Mouse (Mus musculus): Measurements from ENCODE around the gene Thbs3.

Thbs3 gene

DNA sequence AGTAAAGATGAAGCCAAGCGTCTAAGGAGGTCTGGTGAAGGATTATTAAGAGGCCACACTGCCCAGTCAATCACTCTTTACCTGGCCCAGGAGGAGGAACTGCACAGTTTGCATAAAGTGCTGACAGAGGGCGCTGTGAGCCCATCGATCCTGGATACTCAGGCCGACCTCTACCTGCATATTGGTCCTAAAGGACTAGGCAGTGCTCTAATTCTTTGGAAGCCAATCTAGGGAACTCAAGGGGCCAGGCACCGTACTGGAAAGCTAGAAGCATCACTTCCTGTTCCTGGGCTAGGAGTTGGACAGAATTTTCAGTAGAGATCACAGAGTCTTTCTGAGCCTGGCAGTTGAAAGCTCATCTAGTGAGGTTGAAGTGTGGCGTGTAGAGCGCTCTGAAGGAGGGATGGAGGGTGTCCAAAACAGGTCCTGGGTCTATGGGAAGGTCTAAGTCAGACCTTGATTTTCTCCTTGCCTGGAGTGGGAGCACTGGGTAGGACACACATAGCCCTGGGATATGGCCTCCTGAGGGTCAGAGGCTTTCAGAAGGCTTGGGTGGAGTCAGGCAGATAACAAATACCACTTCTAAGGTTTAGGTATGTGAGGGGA is 35.6 kb downstream of the Thbs3 start:
- no peak for ATAC-seq (ENCODE audit: low TSS enrichment)

DNA sequence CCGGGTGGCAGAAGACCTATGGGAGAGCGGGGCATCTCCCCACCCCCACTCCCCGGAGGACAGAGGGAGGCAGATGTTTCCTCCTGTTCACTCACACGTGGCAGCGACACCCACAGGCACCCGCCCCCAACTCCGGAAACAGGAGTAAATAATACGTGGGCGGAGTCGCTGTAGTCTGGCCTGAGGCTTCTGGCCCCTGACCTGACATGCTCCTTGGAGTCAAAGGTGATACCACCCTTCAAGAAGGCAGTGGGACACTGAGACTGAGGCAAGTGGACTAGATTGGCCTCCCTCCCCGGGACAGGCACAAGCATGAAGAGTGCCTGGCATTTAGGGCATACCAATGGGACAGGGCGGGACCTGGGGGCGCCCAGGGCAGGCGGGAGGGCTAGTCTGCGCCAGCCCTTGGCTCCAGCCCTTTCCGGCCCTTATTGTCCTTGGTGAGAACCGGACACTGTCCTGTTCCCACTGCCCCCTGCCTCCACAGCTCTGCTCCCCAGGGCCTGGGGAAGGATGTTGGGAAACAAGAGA is 36.5 kb downstream of the Thbs3 start:
- ATAC-seq (ENCODE audit: low TSS enrichment), result no peak

DNA sequence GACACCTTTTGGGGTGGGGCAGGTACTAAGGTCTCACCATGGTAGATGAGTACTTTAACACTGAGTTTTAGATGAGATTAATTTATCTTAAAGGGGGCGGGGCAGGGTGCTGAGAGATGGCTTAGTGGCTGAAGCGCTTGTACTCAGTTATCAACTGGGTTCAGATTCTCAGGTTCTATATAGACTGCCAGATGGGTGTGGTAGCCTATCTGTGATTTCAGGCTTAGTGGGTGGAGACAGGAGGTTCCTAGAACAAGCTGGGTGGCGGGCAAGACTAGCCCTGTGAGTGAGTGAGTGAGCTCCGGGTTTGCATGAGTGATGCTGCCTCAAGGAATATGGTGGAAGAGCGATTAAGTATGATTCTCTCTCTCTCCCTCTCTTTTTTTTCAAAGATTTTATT is 40.0 kb downstream of the Thbs3 start:
- ATAC-seq (ENCODE audit: low TSS enrichment), result no peak

DNA sequence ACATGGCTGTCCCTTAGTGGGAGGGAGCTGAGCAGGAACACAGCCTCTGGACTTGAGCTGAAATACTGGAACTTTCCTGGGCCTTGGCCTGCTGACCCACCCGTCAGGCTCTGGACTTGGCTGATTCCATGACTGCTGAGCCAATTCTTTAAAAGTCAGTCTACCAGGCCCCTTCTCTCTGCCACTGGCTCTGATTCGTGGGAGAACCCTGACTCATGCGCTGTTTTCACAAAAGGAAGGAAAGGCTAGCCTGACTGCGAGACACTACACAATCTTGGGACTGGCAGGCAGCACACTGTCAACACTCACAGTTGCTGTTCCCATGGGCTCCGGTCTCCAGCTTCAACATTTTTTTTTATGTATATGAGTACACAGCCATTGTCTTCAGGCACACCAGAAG is 41.2 kb downstream of the Thbs3 start:
- ATAC-seq (ENCODE audit: low TSS enrichment), result no peak

DNA sequence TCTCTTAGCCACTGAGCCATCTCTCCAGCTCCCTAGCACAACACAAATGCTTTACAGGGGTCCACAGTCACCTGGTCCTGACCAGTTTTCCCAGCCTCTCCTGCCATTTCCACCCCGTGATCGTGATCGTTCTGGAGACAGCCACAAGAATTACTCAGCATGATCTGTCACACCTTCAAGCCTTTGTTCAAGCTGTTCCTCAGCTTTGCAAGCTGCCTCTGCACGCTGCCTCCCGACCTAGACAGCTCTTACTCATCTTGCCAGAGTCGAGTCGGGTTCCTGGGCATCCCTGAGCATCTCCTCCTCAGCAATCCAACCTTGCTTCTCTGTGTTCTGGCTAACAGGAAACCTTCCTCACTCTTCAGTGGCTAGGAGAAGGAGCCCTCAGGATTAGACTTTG is 44.1 kb downstream of the Thbs3 start, which contains the start of gene Dpm3:
TSS of gene Dpm3 (plus strand) at position 283 of the 400 bp plus-strand sequence.
- peak; percentile 75 for ATAC-seq (ENCODE audit: low TSS enrichment)

DNA sequence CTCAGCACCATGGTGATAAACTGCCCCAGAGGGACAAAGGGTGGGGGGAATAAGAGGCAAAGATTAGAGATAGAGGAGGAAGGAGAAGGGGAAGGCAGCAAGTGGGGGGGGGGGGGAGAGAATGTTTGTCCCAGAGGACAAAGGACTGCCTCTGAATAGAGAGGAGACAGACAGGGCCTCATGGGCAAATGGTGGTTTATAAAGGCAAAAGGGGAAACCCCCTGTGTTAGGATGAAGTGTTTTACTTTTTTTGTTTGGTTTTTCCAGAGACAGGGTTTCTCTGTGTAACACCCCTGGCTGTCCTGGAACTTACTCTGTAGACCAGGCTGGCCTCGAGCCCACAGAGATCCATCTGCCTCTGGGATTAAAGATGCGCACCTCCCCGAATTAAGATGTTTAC is 45.2 kb downstream of the Thbs3 start:
- ATAC-seq (ENCODE audit: low TSS enrichment), result no peak

DNA sequence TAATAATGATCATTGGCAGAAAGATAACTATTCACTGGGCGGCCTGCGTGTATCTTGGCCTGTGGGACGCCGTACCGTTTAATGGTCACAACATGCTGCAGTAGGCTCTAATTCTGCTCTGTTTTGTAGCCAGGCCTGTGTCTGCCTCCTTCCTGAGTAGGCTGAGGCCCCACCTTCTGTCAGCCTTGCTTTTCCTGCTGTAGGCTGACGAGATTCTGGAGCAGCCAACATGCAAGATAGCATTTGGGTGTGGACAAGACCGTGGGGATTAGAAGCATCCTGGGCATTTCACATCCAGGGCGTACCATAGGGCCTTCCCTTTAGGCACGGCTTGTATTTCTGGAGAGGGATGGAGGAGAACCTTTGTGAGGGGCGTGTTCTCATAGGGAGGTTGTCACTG is 47.4 kb downstream of the Thbs3 start:
- peak; percentile 38; the same call in 1 of the 2 replicates for ATAC-seq (ENCODE audit: low TSS enrichment)

DNA sequence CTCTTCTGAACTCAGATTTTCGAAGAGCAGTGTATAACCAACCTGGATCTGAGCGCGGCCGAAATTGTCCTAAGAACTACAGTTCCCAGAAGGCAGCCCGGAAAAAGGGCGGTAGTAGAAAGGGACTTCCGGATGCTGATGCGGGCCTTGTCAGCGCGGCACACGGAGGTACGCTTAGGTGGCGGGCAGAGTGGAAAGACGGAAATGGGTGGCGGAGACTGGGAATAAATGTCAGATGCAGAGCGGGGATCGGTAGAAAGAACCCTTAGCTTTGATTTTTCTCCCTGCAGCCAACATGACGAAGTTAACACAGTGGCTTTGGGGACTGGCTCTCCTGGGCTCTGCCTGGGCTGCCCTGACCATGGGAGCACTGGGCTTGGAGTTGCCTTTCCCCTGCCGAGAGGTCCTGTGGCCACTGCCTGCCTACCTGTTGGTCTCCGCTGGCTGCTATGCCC is 51.5 kb downstream of the Thbs3 start:
- ATAC-seq (ENCODE audit: low TSS enrichment), result peak; percentile 79

DNA sequence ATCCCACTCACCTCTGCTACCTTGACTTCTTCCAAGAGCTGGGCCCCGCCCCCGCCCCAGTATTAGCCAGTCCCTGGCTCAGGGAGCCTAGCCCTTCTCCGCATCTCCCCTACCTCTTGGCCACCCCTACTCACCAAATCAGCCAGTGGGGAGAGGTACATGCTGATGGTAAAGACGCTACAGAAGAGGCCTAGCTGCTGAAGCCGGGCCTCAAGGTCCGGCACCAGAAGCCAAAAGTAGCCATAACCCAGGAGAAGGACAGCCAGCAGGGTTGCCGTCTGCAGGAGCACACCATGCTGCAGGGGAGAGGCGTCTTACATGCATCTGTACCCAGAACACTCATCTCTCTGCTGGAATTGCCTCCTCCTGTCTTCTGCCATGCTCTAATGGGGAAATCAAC is 53.9 kb downstream of the Thbs3 start:
- ATAC-seq (ENCODE audit: low TSS enrichment), result no peak

DNA sequence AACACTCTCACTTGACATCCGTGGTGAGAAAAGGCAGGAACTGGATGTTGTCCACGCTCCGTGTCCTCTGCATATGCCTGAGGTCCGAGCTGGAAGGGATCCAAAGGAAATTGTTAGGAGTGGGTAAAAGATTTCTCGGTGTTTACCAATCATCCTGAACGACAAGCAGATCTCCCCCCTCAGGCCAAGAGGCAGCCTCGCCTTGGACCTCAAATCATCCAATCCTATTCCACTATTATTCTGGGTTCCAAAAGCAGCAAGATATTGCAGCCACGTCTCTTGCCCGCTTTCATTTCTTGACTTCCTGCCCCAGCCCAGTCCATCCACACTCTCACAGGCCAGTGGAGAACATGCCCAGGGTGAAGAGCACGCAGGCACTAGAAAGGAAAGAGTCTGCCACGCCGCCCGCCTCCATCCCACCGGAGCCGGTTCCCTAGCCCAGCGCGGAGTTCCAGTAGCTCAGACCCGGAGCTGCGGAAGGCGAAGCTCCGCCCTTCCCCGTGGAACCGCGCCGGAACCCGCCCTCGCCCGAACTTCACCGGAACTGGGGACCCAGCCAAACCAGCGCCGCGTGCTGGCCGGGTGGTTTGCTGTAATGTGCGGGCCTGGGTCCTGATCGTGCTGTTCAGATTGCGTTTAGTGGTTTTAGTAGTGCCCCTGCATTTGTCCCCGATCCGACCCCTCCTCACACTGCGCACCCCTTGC is 55.2 kb downstream of the Thbs3 start, which contains the start of gene Slc50a1:
TSS of gene Slc50a1 (minus strand) at position 520 of the 705 bp plus-strand sequence.
- ATAC-seq (ENCODE audit: low TSS enrichment), result peak; percentile 70

DNA sequence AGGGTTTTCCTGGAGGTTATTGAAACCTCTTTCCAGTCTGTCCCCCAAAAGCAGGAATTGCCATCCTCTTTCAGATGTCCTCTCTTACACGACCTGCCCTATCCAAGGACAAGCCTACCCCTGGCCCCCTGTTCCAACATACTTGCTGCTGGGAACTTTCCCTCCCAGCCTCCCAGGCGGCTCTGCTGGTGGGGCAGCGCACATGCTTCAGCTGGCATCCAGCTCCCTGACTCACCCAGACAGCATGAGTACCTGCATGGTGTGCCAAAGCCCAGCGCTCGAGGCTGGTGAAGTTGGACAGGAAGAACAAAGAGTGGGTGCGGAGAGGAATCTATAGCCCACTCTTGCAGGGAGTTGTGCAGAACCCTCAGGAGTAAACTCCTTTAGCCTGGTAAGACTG is 55.9 kb downstream of the Thbs3 start:
- ATAC-seq (ENCODE audit: low TSS enrichment), result peak; percentile 62

DNA sequence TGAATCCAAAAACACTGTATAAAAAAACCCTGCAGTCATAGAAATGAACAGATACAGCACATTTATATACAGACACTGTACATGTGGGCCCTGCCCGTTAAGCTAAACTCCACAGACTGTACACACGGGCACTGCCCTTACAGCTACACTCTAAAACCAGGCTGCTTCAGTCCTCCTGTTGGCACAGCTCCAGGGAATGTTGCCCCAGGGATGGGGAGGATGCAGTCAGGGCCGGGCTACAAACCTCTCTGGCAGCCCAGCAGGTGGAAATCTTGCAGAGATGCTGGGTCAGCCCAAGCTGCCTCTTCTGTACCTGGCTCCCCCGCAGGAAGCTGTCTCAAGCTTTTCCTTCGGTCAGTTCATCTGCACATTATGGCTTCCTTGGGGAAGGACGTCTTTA is 56.8 kb downstream of the Thbs3 start:
- no peak for ATAC-seq (ENCODE audit: low TSS enrichment)

DNA sequence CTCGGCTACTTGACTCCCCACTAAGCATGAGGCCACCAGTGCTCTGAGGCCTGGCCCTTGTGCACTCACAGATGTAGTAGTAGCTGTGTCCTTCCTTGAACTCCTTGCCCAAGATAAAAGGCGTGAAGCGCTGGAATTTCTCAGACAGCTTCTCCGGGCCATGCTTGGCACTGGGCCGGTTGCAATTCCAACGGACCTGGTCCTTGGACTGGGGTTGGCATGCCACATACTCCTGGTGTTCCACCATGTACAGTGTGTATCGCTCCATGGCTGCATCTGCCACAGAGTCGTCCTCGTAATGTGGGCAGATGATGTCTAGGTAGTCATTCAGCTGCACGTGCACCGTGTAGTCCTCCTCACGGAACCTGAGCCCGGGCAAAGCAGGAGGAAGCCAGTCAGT is 61.1 kb downstream of the Thbs3 start:
- ATAC-seq (ENCODE audit: low TSS enrichment), result no peak

Data from frontal cortex, adult (tissue).